In the genomic region with DNA sequence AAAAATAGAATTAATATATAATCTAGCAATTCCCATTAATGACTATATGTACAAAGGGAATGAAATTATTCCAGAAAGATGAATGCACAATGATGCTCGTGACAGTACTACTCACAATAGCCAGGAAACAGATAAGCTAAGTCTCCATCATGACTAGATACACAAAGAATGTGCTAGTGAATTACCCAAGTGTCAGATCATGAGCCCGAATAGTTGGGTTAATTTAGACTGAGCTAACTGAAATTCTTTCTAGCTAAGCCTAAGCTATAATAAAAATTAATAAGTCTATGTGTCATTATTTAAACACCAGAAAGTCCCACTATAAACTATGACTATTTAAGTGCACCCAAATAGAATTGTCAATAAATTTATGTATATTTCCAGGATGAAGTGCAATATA, we compare ENCODE assay signal across 29 mouse cellular contexts.
"Had no signal": no experiment of that assay in that cellular context is flagged by ENCODE, and none has a peak within 500 bp of the region (broad histone marks: within the 10 kb centered on the region; RNA-seq: fewer than 3 reads in every experiment).

No protein-coding gene starts in this region.

- H3K4me1 ChIP-seq: limb, embryonic 10.5 days; limb, embryonic 12.5 days; limb, embryonic 13.5 days; limb, embryonic 15.5 days; liver, embryonic 12.5 days; liver, embryonic 13.5 days; liver, embryonic 15.5 days; lung, embryonic 15.5 days; megakaryocyte, embryonic 14.5 days; midbrain, embryonic 10.5 days; midbrain, embryonic 12.5 days; midbrain, embryonic 13.5 days; midbrain, embryonic 15.5 days had no signal

- H3K27me3 ChIP-seq: limb, embryonic 12.5 days; limb, embryonic 13.5 days; limb, embryonic 15.5 days; liver, embryonic 12.5 days; liver, embryonic 13.5 days; liver, embryonic 15.5 days; lung, embryonic 15.5 days; megakaryocyte, embryonic 14.5 days; midbrain, embryonic 12.5 days; midbrain, embryonic 15.5 days had no signal

- ATAC-seq: liver, embryonic 12.5 days; liver, postnatal 0 days; lung, postnatal 0 days; midbrain, embryonic 13.5 days; midbrain, embryonic 15.5 days; midbrain, embryonic 16.5 days had no signal

- H3K27ac ChIP-seq: limb, embryonic 10.5 days; limb, embryonic 12.5 days; limb, embryonic 13.5 days; limb, embryonic 15.5 days; liver, embryonic 12.5 days; liver, embryonic 13.5 days; liver, embryonic 14.5 days; liver, embryonic 15.5 days; lung, embryonic 15.5 days; macrophage; midbrain, embryonic 10.5 days; midbrain, embryonic 12.5 days; midbrain, embryonic 13.5 days; midbrain, embryonic 15.5 days had no signal

- H3K36me3 ChIP-seq: limb, embryonic 10.5 days; limb, embryonic 12.5 days; limb, embryonic 13.5 days; limb, embryonic 15.5 days; liver, embryonic 12.5 days; liver, embryonic 13.5 days; liver, embryonic 15.5 days; lung, embryonic 15.5 days; midbrain, embryonic 10.5 days; midbrain, embryonic 12.5 days; midbrain, embryonic 13.5 days; midbrain, embryonic 15.5 days had no signal

- H3K4me3 ChIP-seq: limb, embryonic 10.5 days; limb, embryonic 12.5 days; limb, embryonic 13.5 days; limb, embryonic 15.5 days; liver, embryonic 12.5 days; liver, embryonic 13.5 days; liver, embryonic 15.5 days; lung, embryonic 15.5 days; megakaryocyte, embryonic 14.5 days; midbrain, embryonic 10.5 days; midbrain, embryonic 12.5 days; midbrain, embryonic 13.5 days; midbrain, embryonic 15.5 days; myocyte had no signal

- DNase-seq: left cerebral cortex, postnatal 4 days; liver; liver, embryonic 13.5 days; liver, postnatal 0 days; lung, adult 18-20 months; lung, adult 2 months; lung, embryonic 14.5 days; lung, postnatal 10 days; lung, postnatal 14 days; lung, postnatal 36 days; lung, postnatal 4 days; midbrain, embryonic 14.5 days had no signal
